Mouse (Mus musculus): ENCODE results near the gene Ehhadh.

- TF ChIP-seq CTCF (IDR thresholded peaks at IDR 0.05; ENCODE audit: borderline replicate concordance, insufficient read depth, low read depth, low read length): no peak
- TF ChIP-seq POLR2A (IDR thresholded peaks at IDR 0.05; ENCODE audit: borderline replicate concordance, insufficient read depth, low read length): no peak
Observed at GRCm38 (mm10) chr16:21789180-21789579, 1.6 kb upstream of the Ehhadh start.
